Mouse (Mus musculus) inflammation-experienced regulatory T-cells, adult 16 weeks (primary cell): ENCODE results near the gene Gxylt2. TPM values are rescaled to one million over a fixed set of nuclear protein-coding genes. Genes with fewer than 3 reads are reported as not detected.

Source experiments
- polyA plus RNA-seq: library from polyadenylated mRNA; unstranded; fragments of 100-300 nt; shearing (Covaris generic); gene quantifications from one replicate; pipeline ENCODE4 v1.2.1, GENCODE M21; 2017

Gene Gxylt2
- 0.04 TPM for polyA plus RNA-seq

DNA sequence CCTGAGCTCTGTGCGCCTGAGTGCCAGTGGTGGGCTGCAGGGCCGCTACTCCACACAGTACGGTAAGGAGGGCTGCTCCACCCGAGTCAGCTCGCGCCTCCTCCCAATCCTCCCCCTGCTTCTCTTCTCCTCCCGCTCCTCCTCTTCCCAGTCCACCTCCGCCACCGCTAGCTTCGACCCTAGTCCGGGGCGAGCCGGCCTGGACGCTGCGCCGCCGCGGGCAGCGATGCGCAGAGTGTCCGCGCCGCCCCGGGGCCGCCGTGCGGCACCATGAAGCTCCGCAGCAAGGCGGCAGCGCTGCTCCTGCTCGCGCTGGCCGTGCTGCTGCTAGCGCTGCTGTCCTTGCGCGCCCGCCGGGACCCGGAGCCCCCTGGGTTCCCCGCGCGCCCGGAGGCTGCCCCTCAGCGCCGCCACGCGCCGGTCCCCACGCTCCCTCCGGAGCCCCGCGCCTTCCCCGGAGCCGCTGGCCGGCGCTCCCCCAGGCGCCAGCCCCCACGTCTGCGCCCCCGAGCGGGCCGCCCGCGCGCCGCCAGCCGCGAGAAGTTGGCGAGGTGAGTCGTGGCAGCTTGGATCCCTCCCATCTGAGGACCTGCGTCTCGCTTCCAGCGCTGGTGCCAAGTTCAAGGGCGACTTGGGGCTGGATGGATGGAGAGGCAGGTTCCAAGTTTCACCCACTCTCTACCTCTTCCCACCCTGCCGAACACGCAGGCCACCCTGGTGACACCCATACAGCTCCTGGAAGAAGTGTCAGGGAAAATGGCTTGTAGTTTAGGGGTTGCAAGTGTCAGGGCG lies at the start of gene Gxylt2:
Gxylt2 (plus strand) TSS at position 161 of the 792 bp plus-strand sequence.

DNA sequence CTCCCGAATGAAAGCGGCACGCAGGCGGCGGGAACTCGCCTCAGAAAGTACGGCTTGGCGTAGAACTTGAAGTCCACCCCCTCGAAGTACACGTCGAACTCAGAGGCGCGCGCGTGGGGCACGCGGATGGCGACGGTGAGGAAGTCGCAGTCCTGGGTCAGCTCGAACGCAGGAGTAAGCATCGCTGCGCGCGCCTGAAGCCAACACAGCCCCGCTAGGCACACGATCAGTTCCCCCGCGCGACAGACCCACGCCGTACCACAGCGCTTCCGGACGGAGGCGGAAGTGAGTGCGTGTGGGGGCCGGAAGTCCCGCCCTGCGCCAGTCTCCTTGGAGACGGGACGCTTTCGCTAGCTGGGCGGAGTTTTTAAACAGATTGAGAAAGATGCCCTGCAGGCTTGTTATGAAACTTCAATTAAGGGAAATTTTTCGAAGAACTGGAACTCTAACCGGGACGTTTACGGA lies 33.6 kb upstream of the Gxylt2 start, which contains the start of gene Shq1:
Shq1 (minus strand) TSS at position 278 of the 465 bp plus-strand sequence.

DNA sequence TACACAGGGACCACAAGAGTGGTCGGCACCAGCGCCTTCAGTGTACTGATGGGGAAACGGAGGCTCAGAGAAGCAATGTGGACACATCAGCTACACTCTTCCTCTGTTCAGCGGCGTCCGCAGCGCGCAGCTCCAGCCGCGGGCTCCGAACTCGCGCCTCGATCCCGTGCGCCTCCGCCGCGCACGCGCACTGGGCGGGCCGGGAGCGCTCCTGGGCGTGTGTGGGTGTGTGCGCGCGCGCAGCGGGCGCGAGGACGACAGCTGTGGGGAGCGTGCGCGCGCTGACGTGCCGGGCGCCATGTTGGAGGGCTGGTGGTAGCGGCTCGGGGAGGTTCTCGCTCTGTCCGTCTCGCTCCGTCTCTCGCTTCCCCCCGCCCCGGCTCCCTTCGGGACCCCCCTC lies 128.8 kb downstream of the Gxylt2 start, which contains the start of gene Ppp4r2:
Ppp4r2 (plus strand) TSS at position 268 of the 400 bp plus-strand sequence.

Other genes starting within 250 kb of the Gxylt2 start
- gene Shq1, start 33.6 kb upstream of the Gxylt2 start, polyA plus RNA-seq = 14.7 TPM
- gene Ppp4r2, start 128.9 kb downstream of the Gxylt2 start, polyA plus RNA-seq = 14.4 TPM